Mouse (Mus musculus) hindbrain, postnatal 0 days (tissue): ENCODE measurements around the gene Zic4. TPM values are rescaled to one million over a fixed set of nuclear protein-coding genes. Genes with fewer than 3 reads are reported as not detected.

Source experiments
- ATAC-seq: fragments of 200-750 bp; cut with Nextera tagmentation; 2 replicates; pipeline ENCODE4 v1.8.0; 2017; ENCODE audit warnings: mild to moderate bottlenecking, moderate TSS enrichment, moderate library complexity
- DNase-seq: peaks from one replicate; pipeline ENCODE4 v3.0.0-alpha.2; 2015; ENCODE audit warnings: low spot score
- H3K27ac ChIP-seq: fragments of 300-500 bp; sonication (generic); 2 replicates; pipeline ENCODE4 v1.5.1; 2014; ENCODE audit warnings: mild to moderate bottlenecking
- H3K27me3 ChIP-seq: fragments of 300-500 bp; sonication (generic); 2 replicates; pipeline ENCODE4 v1.6.1; 2014; ENCODE audit warnings: low read length, mixed read lengths; ENCODE audit not compliant: insufficient read depth
- H3K36me3 ChIP-seq: fragments of 300-500 bp; sonication (generic); 2 replicates; pipeline ENCODE4 v1.6.1; 2014; ENCODE audit warnings: low read length, mixed read lengths; ENCODE audit not compliant: insufficient read depth
- H3K4me1 ChIP-seq: fragments of 300-500 bp; sonication (generic); 2 replicates; pipeline ENCODE4 v1.6.1; 2014; ENCODE audit warnings: antibody characterized with exemption, low read length, mixed read lengths; ENCODE audit not compliant: insufficient read depth
- H3K4me2 ChIP-seq: fragments of 300-500 bp; sonication (generic); 2 replicates; pipeline ENCODE4 v1.6.1; 2014; ENCODE audit warnings: low read depth, mild to moderate bottlenecking, low read length, moderate library complexity, mixed read lengths
- H3K4me3 ChIP-seq: fragments of 300-500 bp; sonication (generic); 2 replicates; pipeline ENCODE4 v1.5.1; 2014; ENCODE audit warnings: low read length
- H3K9ac ChIP-seq: fragments of 300-500 bp; sonication (generic); replicated peaks from 2 replicates; pipeline ENCODE4 v1.6.1; 2014; ENCODE audit warnings: mild to moderate bottlenecking, low read length, moderate library complexity, mixed read lengths
- H3K9me3 ChIP-seq: fragments of 300-500 bp; sonication (generic); 2 replicates; pipeline ENCODE4 v1.6.1; 2016; ENCODE audit warnings: low read length, mixed read lengths
- CTCF ChIP-seq: IDR thresholded peaks from 2 replicates; pipeline ENCODE4 v1.5.1; 2016; ENCODE audit warnings: antibody characterized with exemption, control low read depth, low read depth
- WGBS: fragments of 180-500 bp; shearing (Covaris S2); extraction: QIAGEN DNeasy Blood & Tissue Kit; methylation state at CpG from one replicate; pipeline ENCODE4 v1.1.7; 2014; 5-methylcytosine and 5-hydroxymethylcytosine counted together
- polyA plus RNA-seq: library from polyadenylated mRNA; unstranded; fragments of >200 nt; fragmentation: Nextera tagmentation; extraction: Ambion mirVana; gene quantifications from 2 replicates; pipeline ENCODE4 v1.2.1, GENCODE M21; 2015
- total RNA-seq: library from RNA; depleted of rRNA; stranded (reverse); fragments of >200 nt; gene quantifications from 2 replicates; pipeline ENCODE4 v1.2.3, GENCODE M21; 2014

Gene Zic4
- total and polyA plus RNA-seq, 2 experiments from 2014 or later = 51.0 to 144 TPM

- H3K27ac ChIP-seq = peak overlapping the region; percentile 95
- peak overlapping the region; percentile 35 for H3K4me3 ChIP-seq
- no peak for ATAC-seq
- H3K36me3 ChIP-seq = no peaks in the 10 kb centered on the region
- H3K27me3 ChIP-seq = peaks cover 31% of the 10 kb centered on the region; the same call in 1 of the 2 replicates
- H3K4me1 ChIP-seq = no peaks in the 10 kb centered on the region; the same call in 1 of the 2 replicates
- H3K4me2 ChIP-seq = peak overlapping the region; percentile 62
- no peak for DNase-seq
- no peaks in the 10 kb centered on the region for H3K9me3 ChIP-seq
- H3K9ac ChIP-seq = peak overlapping the region; percentile 47
- WGBS = 23% methylated on average over 4 of the region's 4 CpGs
- TF ChIP-seq CTCF = no peak
Observed at GRCm38 (mm10) chr9:91371608-91372007, 9.4 kb downstream of the Zic4 start.

DNA sequence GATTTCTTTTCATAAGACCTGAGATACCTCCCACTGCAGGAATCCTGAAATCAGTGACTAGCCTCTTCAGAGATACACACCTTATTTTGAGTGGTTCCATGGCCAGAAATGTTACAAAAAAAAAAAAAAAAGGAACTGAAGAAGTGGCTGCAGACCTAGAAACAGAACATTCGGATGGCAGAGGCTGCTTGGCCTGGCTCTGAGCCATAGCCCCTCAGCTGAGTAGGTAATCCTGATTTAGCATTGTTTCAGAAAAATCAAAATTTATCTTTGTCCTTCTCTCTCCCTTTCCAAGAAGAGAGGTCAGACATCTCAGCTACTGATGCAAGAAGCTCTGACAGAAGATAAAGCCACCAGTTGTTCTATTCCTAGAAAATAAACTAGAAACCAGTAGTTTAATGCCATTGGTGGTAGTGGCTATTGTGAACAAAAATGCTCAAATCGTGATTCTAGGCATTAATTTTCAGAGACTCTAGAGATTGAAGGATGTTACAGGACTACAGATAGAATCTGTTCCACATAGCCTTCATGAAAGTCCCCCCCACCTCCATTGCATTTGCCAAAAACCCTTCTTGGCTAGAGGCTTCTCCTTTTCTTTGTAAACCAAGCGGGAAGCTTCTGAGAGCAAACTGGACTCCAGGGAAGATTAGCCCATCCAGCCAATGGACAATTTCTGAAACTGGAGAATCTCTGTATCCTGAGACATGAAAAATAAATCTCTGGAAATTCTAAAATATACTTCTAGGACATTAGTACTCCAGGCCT is 11.8 kb downstream of the Zic4 start:
- 26% methylated on average over 3 of the region's 3 CpGs for WGBS
- Histone ChIP-seq H3K36me3 (no peaks in the 10 kb centered on the region), H3K4me2 (peak overlapping the region; percentile 62)

DNA sequence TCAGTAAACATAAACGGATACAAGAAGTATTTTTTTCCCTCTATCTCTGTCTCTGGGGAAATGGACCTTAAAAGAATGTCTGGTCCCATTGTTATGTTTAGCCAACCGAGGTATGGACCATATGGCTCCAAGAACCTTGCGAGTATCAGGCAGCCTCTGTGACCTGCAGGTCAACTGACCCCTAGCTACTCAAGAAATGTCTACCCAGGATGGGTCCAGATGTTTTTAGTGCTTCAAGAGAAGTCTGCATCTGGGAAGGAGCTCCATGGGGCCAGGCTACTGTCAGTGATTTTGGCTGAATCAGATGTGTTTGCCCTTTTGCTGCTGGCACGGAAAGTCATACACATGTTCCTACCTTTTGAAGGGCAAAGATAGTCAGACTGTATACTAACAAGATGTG is 12.5 kb downstream of the Zic4 start:
- Histone ChIP-seq H3K9ac (peak overlapping the region; percentile 14; the same call in 1 of the 2 replicates), H3K27ac (peak overlapping the region; percentile 69; the same call in 1 of the 2 replicates), H3K9me3 (no peaks in the 10 kb centered on the region), H3K36me3 (no peaks in the 10 kb centered on the region), H3K4me3 (no peak overlapping the region), H3K27me3 (peaks cover 40% of the 10 kb centered on the region), H3K4me1 (no peaks in the 10 kb centered on the region; the same call in 1 of the 2 replicates), H3K4me2 (peak overlapping the region; percentile 62)
- 30% methylated on average over 4 of the region's 4 CpGs for WGBS
- DNase-seq = no peak
- TF ChIP-seq CTCF = no peak
- no peak for ATAC-seq

More for the DNA sequence above, 11.8 kb downstream of the Zic4 start:
- H3K27ac ChIP-seq = peak overlapping the region; percentile 69
- ATAC-seq (no peak), DNase-seq (peak; percentile 57)
- no peak for TF ChIP-seq CTCF
- H3K27me3 ChIP-seq = peaks cover 34% of the 10 kb centered on the region
- H3K9me3 ChIP-seq = no peaks in the 10 kb centered on the region
- H3K4me1 ChIP-seq = no peaks in the 10 kb centered on the region; the same call in 1 of the 2 replicates
- no peak overlapping the region for H3K4me3 ChIP-seq
- H3K9ac ChIP-seq = peak overlapping the region; percentile 13; the same call in 1 of the 2 replicates

DNA sequence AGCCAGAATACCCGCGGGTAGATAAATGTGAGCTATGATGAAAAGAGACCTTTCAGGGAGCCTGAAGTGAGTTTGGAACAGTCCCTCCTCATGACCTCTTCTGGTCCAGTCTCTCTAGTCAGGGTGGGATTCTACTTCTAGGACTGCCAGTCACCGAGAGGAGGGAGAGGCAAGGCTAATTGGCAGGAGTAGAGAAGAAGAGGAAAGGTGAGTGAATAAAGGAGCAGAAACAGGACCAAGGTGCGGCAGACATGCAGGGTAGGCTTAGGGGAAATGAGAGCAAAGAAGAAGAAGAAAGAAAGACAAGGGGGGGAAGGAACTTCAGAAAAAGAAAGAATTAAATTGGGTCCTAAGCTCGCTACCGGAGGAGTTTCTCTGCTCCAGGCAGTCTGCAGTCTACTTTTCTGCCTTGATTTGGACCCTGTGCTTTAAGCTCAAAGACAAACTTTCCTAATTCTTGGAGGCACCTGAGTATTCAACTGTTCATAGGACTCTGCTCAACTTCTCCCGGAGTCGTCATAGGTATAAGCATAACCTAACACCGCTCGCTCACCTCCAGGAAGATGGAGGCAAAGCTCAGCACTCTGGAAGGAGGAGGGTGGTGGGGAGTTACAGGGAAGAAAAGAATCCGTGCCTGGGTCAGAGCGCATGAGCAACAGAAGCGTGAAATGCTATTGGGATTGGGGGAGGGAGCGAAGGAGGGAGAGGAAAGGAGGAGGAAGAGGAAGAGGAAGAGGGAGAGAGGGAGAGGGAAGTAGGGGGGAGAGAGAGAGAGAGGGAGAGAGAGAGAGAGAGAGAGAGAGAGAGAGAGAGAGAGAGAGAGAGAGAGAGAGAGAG is 15.0 kb downstream of the Zic4 start:
- ATAC-seq (peak; percentile 30; the same call in 1 of the 2 replicates), DNase-seq (no peak)
- peak overlapping the region; percentile 65 for H3K4me2 ChIP-seq
- WGBS = 6% methylated on average over 14 of the region's 14 CpGs
- peak overlapping the region; percentile 98 for H3K27ac ChIP-seq
- H3K4me3 ChIP-seq = peak overlapping the region; percentile 47
- H3K9me3 ChIP-seq = no peaks in the 10 kb centered on the region
- TF ChIP-seq CTCF = no peak
- H3K36me3 ChIP-seq = no peaks in the 10 kb centered on the region
- peaks cover 29% of the 10 kb centered on the region for H3K27me3 ChIP-seq
- H3K9ac ChIP-seq = peak overlapping the region; percentile 82
- peaks cover 1% of the 10 kb centered on the region; the same call in 1 of the 2 replicates for H3K4me1 ChIP-seq

- peaks cover 7% of the 10 kb centered on the region; the same call in 1 of the 2 replicates for H3K4me1 ChIP-seq
- H3K9me3 ChIP-seq = no peaks in the 10 kb centered on the region
- no peak for TF ChIP-seq CTCF
- H3K9ac ChIP-seq = peak overlapping the region; percentile 82
- H3K27ac ChIP-seq = peak overlapping the region; percentile 98
- peaks cover 27% of the 10 kb centered on the region for H3K27me3 ChIP-seq
- 2% methylated on average over 16 of the region's 16 CpGs for WGBS
- no peaks in the 10 kb centered on the region for H3K36me3 ChIP-seq
- ATAC-seq (peak; percentile 61), DNase-seq (peak; percentile 89)
- H3K4me2 ChIP-seq = peak overlapping the region; percentile 65
- peak overlapping the region; percentile 47 for H3K4me3 ChIP-seq
Observed at GRCm38 (mm10) chr9:91377873-91378150, 15.6 kb downstream of the Zic4 start.

DNA sequence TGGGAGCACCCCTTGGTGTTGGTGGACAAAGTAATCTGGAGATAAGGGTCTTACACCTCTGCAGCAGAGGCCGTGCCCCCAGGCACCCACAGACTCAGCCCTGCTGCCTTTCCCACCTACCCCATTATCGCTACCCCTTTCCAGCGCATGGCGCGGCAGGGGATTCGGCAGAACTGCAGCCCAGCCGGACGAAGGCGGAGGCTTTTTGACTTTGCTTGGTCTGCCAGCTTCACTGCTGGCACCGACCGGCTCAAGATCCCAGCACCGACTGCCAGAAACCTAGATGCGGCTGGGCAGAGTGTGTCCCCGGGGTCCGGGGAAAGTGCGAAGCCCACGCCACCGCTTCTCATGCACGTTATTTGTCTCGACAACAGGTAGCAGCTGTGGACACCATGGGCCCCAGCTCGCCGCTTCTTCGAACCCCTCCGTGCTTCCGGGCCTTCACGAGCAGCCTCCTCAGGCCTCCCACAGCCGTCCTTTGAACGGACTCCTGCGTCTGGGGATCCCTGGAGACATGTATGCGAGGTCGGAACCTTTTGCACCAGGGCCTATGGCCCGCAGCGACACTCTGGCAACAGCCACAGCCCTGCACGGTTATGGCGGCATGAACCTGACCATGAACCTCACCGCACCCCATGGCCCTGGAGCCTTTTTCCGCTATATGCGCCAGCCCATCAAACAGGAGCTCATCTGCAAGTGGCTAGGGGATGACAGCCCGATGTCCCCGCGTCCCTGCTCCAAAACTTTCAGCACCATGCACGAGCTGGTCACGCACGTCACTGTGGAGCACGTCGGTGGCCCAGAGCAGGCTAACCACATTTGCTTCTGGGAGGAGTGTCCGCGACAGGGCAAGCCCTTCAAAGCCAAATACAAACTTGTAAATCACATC is 16.4 kb downstream of the Zic4 start:
- whole genome bisulfite sequencing = 2% methylated on average over 48 of the region's 48 CpGs
- Histone ChIP-seq H3K4me2 (peak overlapping the region; percentile 65), H3K9ac (peak overlapping the region; percentile 82), H3K27ac (peak overlapping the region; percentile 98), H3K9me3 (no peaks in the 10 kb centered on the region), H3K27me3 (peaks cover 20% of the 10 kb centered on the region), H3K4me3 (peak overlapping the region; percentile 47), H3K4me1 (peaks cover 7% of the 10 kb centered on the region; the same call in 1 of the 2 replicates), H3K36me3 (no peaks in the 10 kb centered on the region)
- DNase-seq (peak; percentile 76), ATAC-seq (peak; percentile 11)
- TF ChIP-seq CTCF = no peak
